Mouse (Mus musculus): Measurements from ENCODE around the gene Gpn3. TPM values are rescaled to one million over a fixed set of nuclear protein-coding genes. Genes with fewer than 3 reads are reported as not detected.
A peak's percentile ranks its signal among the peaks of the same experiment; 100 is the strongest.
"Not testable (repeated sequence)": the region's sequence is repeated elsewhere in the genome, so short reads cannot be mapped to it uniquely, and the experiment has no call there.

Gpn3 gene
- polyA plus RNA-seq, 1 experiment from 2014 or later, result 54.4 TPM

DNA sequence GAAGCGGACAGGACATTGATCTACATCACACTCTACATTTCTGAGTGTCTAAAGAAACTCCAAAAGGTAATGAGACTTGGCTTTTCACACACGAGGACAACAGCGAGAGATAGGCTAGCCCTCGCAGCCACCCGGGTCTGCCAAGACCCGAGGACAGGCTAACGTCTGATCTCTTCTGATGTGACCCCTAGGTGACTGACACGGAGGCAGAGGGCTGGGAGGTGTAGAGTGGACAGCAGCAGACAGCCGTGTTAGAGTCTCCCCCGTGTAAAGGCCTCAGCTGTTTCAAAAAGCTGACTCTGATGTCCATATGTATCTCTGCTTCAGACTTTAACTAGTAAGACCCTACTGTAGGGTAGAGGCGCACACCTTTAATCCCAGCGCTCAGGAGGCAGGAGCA lies 31.7 kb downstream of the Gpn3 start:
- H3K27ac ChIP-seq (replicated peaks), result 0 out of 2 replicates have a peak overlapping the region, but pooled peaks have one; percentile 29
- 89% methylated on average over 12 of the region's 12 CpGs for WGBS
- no peak overlapping the region for H3K9ac ChIP-seq
- peaks cover 89% of the 10 kb centered on the region for H3K36me3 ChIP-seq
- peaks cover 32% of the 10 kb centered on the region for H3K4me1 ChIP-seq
- peaks cover 3% of the 10 kb centered on the region; the same call in 1 of the 2 replicates for H3K9me3 ChIP-seq
- H3K4me2 ChIP-seq, result no peak overlapping the region
- no peaks in the 10 kb centered on the region for H3K27me3 ChIP-seq (replicated peaks)
- no peak overlapping the region for H3K4me3 ChIP-seq
- ATAC-seq (ENCODE audit: extremely low read depth, insufficient number of reproducible peaks, low FRiP score, low TSS enrichment), result no peak

DNA sequence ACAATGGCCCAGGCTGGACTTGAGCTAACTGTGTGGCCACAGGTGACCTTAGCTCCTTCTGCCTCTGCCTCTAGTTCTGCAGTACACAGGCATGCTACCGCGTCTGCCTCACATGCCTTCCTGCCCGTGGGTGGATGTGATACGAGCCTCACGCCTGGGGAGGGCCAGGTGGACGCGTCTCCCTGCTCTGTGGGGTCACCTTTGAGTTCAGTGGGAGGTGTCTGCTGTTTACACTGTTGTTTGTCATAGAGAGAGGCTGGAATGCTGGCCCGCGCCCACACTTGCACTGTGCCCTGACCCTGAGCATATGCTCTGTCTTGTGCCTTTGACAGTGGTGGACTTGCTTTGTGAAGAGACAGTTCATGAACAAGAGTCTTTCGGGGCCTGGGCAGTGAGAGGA lies 33.9 kb downstream of the Gpn3 start:
- no peak overlapping the region for H3K9ac ChIP-seq
- H3K9me3 ChIP-seq, result peaks cover 3% of the 10 kb centered on the region; the same call in 1 of the 2 replicates
- no peak overlapping the region for H3K4me3 ChIP-seq
- no peak overlapping the region for H3K4me2 ChIP-seq
- H3K4me1 ChIP-seq, result peaks cover 16% of the 10 kb centered on the region
- peaks cover 80% of the 10 kb centered on the region for H3K36me3 ChIP-seq
- no peaks in the 10 kb centered on the region for H3K27me3 ChIP-seq (replicated peaks)
- H3K27ac ChIP-seq (replicated peaks), result no peak overlapping the region
- no peak for ATAC-seq (ENCODE audit: extremely low read depth, insufficient number of reproducible peaks, low FRiP score, low TSS enrichment)
- WGBS, result 88% methylated on average over 10 of the region's 10 CpGs

DNA sequence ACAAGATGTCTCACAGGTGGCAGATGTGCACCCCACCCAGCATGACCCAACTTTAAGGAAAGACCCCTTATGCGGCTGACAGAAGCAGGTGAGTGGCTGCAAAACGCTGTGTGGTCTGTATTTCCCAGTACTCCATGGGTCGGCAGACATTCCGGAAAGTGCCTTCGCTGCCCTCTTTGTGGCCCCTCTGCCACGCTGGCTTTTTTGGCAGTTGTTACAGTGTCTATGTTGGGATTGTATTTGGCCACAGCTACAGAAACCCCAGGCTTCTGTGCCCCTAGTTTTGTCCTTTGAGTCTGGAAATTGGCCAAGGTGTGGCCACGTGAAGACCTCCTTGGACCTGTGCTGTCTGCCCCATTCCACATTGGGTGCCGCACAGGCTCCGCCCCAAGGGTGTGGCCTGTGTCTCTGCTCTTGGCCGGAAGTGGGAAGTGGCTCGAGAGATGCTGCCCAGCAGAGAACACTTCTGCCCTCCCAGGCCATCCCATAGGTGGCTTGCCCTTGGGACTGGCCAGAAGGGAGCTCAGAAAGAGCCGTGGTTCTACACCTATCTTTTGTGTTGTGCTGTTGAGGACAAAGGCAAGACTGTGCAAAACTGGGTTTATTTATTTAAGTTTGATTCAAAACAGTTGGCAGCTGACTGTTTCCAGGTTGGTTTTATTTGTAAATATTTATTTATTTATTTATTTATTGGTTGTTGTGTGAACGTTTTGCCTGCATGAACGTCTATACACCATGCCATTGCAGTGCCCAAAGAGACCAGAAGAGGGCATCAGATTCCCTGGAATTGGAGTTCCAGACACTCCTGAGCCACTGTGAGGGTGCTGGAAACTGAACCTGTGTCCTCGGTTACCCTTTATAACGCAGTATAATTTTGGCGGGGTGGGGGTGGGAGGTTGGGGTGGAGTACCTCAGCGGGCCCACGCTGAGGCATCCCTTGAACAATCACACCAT lies 38.3 kb downstream of the Gpn3 start:
- H3K36me3 ChIP-seq, result peaks cover 46% of the 10 kb centered on the region
- no peak for ATAC-seq (ENCODE audit: extremely low read depth, insufficient number of reproducible peaks, low FRiP score, low TSS enrichment)
- H3K9ac ChIP-seq, result no peak overlapping the region
- no peak overlapping the region for H3K27ac ChIP-seq (replicated peaks)
- H3K9me3 ChIP-seq, result peaks cover 3% of the 10 kb centered on the region; the same call in 1 of the 2 replicates
- WGBS, result 86% methylated on average over 19 of the region's 19 CpGs
- no peaks in the 10 kb centered on the region for H3K4me1 ChIP-seq
- H3K4me3 ChIP-seq, result no peak overlapping the region
- no peaks in the 10 kb centered on the region for H3K27me3 ChIP-seq (replicated peaks)
- no peak overlapping the region for H3K4me2 ChIP-seq

DNA sequence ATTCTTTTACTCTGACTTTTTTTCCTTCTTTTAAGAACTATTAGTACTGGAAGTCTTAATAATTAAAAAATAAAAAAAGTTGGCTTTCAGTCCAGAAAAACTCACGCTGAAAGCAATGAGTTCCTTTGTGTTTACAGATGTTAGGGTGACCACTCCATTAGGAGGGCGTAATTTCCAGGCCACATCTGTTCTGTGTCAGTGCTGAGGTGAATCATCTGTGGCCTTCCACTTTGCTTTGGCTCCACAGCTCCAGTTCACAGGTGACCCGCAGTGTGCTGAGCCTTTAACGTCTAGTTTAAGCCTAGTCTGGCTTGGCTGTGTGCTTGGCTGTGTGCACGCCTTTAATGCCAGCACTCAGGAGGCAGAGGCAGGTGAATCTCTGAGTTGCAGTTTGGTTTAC lies 40.2 kb downstream of the Gpn3 start:
- WGBS, result 76% methylated on average over 5 of the region's 5 CpGs
- no peak overlapping the region for H3K4me2 ChIP-seq
- no peak overlapping the region for H3K27ac ChIP-seq (replicated peaks)
- no peaks in the 10 kb centered on the region for H3K4me1 ChIP-seq
- H3K9ac ChIP-seq, result no peak overlapping the region
- no peak for ATAC-seq (ENCODE audit: extremely low read depth, insufficient number of reproducible peaks, low FRiP score, low TSS enrichment)
- H3K27me3 ChIP-seq (replicated peaks), result no peaks in the 10 kb centered on the region
- peaks cover 26% of the 10 kb centered on the region for H3K36me3 ChIP-seq
- H3K4me3 ChIP-seq, result no peak overlapping the region
- no peaks in the 10 kb centered on the region for H3K9me3 ChIP-seq

DNA sequence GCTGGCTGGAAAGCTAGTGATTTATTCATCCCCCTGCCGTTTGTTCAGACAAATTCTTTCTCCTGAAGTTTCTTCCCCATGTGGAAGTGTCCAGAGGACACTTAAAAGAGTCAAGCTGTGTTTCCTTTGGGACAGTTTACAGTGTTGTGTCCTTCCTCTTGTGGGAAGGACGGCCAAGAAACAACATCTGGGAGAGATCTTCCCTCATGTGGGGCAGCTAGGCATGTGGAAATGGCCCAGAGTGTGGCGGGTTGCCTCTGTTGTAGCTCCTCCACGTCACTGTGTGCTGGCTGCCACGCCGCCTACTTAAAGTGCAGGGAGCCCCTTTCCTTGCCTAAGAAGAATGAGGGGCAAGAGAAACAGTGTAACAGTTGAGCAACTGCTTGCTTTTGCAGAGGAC lies 41.1 kb downstream of the Gpn3 start:
- 57% methylated on average over 6 of the region's 6 CpGs for WGBS

DNA sequence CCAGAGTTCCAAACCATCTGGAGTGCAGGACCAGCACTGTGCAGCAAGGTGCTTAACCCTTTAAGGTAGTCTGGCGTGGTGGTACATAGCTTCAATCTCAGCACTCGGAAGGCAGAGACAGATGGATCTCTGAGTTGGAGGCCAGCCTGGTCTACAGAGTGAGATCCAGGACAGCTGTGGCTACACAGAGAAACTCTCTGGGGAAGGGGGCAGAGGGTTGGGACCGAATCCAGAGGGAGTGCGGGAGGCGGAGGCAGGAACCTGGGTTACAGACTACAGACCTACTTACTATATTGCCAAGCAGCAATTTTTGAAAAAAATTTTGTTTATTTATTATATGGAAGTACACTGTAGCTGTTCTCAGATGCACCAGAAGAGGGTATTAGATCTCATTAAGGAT lies 42.7 kb downstream of the Gpn3 start:
- peaks cover 14% of the 10 kb centered on the region for H3K36me3 ChIP-seq
- no peaks in the 10 kb centered on the region for H3K9me3 ChIP-seq
- no peak overlapping the region for H3K4me3 ChIP-seq
- H3K9ac ChIP-seq, result no peak overlapping the region
- ATAC-seq (ENCODE audit: extremely low read depth, insufficient number of reproducible peaks, low FRiP score, low TSS enrichment), result no peak
- no peaks in the 10 kb centered on the region for H3K27me3 ChIP-seq (replicated peaks)
- no peaks in the 10 kb centered on the region for H3K4me1 ChIP-seq
- H3K4me2 ChIP-seq, result no peak overlapping the region
- no peak overlapping the region for H3K27ac ChIP-seq (replicated peaks)
- WGBS, result 87% methylated on average over 5 of the region's 5 CpGs

More for the DNA sequence above, 41.1 kb downstream of the Gpn3 start:
- no peaks in the 10 kb centered on the region for H3K9me3 ChIP-seq
- peaks cover 17% of the 10 kb centered on the region for H3K36me3 ChIP-seq
- H3K4me2 ChIP-seq, result no peak overlapping the region
- no peak overlapping the region for H3K9ac ChIP-seq
- no peaks in the 10 kb centered on the region for H3K4me1 ChIP-seq
- ATAC-seq (ENCODE audit: extremely low read depth, insufficient number of reproducible peaks, low FRiP score, low TSS enrichment), result no peak
- H3K4me3 ChIP-seq, result no peak overlapping the region
- no peak overlapping the region for H3K27ac ChIP-seq (replicated peaks)
- no peaks in the 10 kb centered on the region for H3K27me3 ChIP-seq (replicated peaks)

DNA sequence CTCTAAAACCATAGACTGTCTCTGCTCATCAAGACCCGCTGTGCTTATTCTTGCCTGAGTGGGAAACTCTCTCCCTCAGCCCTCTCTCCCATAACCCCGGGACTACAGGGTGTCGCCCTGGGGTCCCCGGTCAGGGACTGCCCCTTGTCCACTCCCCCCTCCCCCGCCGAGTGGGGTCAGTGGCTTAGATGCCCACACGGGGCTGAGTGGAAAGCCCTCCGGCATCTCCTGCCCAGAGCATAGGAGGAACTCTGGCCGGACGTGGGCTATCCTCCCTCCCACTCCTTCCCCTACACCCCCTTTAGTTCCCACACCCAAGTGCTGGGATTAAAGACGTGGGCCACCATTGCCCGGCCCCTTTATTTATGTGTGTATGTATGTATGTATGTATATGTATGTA lies 43.8 kb downstream of the Gpn3 start:
- no peak for ATAC-seq (ENCODE audit: extremely low read depth, insufficient number of reproducible peaks, low FRiP score, low TSS enrichment)
- peaks cover 3% of the 10 kb centered on the region for H3K36me3 ChIP-seq
- no peak overlapping the region for H3K4me3 ChIP-seq
- no peaks in the 10 kb centered on the region for H3K27me3 ChIP-seq (replicated peaks)
- no peak overlapping the region for H3K27ac ChIP-seq (replicated peaks)
- 86% methylated on average over 12 of the region's 12 CpGs for WGBS
- H3K4me2 ChIP-seq, result no peak overlapping the region
- H3K9ac ChIP-seq, result no peak overlapping the region
- no peaks in the 10 kb centered on the region for H3K4me1 ChIP-seq
- no peaks in the 10 kb centered on the region for H3K9me3 ChIP-seq

DNA sequence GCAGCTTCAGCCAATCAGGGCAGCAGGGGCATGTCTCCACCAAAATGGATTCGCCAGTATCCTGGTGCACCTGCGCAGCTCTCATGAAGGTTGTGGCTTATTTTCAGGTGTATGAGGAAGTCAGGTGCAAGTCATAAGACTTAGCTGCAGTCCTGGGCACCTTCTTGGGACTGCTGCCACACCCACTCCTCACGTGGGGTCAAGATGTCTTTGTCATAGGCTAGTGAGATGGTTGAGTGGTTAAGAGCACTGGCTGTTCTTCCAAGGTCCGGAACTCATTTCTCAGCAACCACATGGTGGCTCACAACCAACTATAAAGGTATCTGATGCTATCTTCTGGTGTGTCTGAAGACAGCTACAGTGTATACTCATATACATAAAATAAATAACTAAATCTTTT lies 49.0 kb downstream of the Gpn3 start:
- H3K9me3 ChIP-seq; H3K36me3 ChIP-seq; H3K9ac ChIP-seq; H3K27ac ChIP-seq (replicated peaks); H3K4me3 ChIP-seq; H3K4me2 ChIP-seq; H3K27me3 ChIP-seq (replicated peaks); ATAC-seq (ENCODE audit: extremely low read depth, insufficient number of reproducible peaks, low FRiP score, low TSS enrichment): not testable (repeated sequence)
- 47% methylated on average over 4 of the region's 4 CpGs for WGBS
- H3K4me1 ChIP-seq, result peaks cover 22% of the 10 kb centered on the region

DNA sequence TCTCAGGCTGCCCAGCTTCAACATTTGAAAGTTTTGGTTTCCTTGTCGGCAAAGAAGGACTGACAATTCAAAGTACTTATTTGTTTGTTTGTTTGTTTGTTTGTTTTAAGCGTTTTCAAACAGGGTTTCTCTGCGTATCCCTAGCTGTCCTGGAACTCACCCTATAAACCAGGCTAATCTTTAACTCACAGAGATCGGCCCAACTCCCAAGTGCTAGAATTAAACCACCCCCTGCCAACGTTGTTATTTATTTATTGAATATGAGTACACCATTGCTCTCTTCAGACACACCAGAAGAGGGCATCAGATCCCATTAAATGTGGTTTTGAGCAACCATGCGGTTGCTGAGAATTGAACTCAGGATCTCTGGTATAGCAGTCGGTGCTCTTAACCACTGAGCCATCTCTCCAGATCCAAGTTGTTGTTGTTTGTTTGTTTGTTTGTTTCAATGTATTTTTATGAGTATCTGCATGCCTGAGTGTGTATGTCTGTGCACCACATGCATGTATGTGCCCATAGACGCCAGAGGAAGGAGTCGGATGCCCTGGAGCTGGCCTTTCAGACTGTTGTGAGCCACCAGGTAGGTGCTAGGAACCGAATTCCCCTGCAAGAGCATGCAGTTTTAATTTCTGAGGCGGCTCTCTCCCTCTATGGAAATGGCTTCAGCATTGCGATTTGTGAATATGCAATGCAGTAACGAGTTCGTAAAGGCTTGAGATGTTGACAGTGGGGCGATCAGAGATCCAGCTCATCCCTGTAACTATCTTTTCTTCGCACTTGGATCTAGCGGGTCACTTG lies 49.8 kb downstream of the Gpn3 start, which contains the start of gene Anapc7:
Gene Anapc7 (plus strand): TSS at position 423 of the 798 bp plus-strand sequence.
- Histone ChIP-seq H3K27me3 (replicated peaks) (no peaks in the 10 kb centered on the region), H3K4me2 (peak within 1 kb of the TSS; percentile 92), H3K4me1 (peaks cover 22% of the 10 kb centered on the region), H3K9ac (peak within 1 kb of the TSS; percentile 97), H3K4me3 (peak within 1 kb of the TSS; percentile 99), H3K27ac (replicated peaks) (peak within 1 kb of the TSS; percentile 85), H3K9me3 (no peaks in the 10 kb centered on the region), H3K36me3 (peaks cover 8% of the 10 kb centered on the region)
- 20% methylated on average over 17 of the region's 17 CpGs for WGBS
- ATAC-seq (ENCODE audit: extremely low read depth, insufficient number of reproducible peaks, low FRiP score, low TSS enrichment), result no peak

DNA sequence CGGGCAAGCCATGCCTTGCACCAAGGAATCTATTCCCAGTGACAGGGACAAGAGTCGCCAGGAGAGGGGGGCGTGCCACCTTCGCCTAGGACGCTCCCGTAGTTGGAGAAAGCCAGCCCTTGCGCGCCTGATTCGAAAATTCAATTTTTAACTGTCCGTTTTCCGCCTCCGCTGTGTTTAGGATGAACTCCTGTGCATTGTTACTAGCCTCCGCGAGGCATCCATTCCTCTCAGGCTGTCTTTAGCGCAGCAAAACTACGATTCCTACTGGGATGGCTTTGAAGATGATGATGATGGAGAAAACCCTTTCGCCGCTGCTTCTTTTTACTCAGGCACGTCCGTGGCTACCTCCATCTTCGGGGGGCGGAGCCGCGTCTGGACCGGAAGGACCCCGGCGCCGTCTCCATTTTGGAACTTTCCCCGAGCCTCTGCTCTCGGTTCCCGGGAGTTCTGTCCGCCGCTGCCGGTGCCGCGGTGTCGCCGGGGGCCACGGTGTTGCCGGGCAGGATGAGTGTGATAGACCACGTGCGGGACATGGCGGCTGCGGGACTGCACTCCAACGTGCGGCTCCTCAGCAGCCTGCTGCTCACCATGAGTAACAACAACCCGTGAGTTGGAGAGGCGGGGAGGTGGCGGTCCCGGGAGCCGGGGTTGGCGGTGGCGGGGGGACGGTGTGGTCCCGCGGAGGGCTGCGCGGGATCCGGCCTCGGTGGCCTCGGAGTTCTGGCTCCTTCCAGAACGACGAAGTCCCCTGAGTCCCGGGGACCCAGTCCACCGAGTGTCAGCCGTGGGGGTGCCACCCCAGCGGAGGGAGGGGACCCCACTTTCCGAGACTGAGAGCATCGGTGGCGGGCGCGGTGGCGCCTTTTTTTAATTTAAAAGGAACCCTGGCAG lies 50.6 kb downstream of the Gpn3 start:
- Histone ChIP-seq H3K4me2 (peak overlapping the region; percentile 92), H3K9me3 (no peaks in the 10 kb centered on the region), H3K36me3 (peaks cover 12% of the 10 kb centered on the region), H3K4me1 (peaks cover 22% of the 10 kb centered on the region), H3K9ac (peak overlapping the region; percentile 97), H3K4me3 (peak overlapping the region; percentile 99), H3K27ac (replicated peaks) (peak overlapping the region; percentile 85), H3K27me3 (replicated peaks) (no peaks in the 10 kb centered on the region)
- under 1% methylated on average over 73 of the region's 73 CpGs for WGBS
- peak; percentile 82 for ATAC-seq (ENCODE audit: extremely low read depth, insufficient number of reproducible peaks, low FRiP score, low TSS enrichment)

Measured in heart, embryonic 13.5 days (tissue).